Mouse (Mus musculus): ENCODE data around the gene Grip1.

The Grip1 gene

DNA sequence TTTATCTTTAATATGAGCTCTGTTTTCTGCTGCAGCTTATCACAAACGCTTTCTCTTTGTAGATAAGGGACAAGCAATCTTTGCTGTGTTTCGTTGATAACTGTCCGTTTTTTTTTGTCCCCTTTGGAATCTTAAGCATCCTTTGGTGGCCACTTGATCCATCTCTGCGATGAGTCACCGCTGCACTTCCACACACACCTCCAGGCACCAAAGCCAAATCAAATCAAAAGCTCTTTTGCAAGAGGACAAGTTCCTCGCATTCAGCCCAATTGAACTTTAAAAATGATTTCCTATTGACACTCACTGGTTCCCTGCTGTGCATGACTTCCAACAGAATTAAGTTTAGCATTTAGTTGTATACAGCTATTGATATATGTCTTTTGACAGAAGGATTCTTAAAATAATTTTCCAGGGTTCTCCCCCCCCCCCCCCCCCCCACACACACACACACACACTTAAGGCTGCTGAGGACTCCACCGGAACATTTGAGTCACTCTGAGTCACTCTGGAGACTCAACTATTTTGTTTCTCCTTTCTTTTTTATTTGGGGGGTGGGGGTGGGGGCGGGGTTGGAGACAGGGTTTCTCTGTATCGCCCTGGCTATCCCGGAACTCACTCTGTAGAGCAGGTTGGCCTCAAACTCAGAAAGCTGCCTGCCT, 607.1 kb downstream of the Grip1 start:
- in situ Hi-C loops (cut with MboI, MseI), result no loop called here

DNA sequence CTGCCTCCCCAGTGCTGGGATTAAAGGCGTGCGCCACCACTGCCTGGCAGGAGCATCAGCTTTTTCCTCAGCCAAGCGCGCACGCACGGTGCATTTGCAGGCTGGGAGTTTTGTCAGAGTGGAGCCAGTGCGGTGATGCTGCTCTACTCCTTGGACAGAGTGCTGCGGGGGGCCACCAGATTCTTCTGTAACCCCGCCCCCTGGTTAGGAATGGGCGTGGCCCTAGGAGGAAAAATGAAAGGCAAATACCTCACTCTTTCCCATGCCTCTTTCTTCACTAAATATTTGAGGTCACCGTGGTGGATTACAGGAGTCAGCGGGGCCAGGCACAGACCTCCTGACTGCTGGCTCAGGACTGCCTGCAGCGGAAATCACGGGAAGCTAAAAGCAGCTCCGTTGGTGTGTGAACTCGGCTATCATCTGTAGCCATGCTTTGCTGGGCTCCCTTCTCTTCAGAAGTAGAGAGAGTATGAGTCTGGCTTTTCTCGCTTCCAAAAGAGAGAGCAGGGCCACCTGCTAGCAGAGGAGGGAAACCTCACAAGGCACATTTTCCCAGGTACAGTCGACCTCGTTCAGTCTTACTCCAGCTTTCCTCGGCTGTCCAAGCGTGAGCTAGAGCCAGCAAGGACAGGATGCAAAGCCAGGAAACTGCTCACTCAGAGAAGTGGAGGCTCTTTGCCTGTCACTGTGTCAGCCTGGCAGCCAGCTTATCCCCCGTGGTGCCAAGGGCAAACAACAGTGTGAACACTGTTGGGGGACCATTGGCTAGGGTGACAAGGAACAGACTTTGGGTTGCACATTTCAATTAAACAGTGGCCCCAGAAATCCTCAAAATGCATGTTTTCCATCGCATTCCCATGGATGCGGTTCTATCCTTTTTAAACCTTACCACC, 607.9 kb downstream of the Grip1 start:
- in situ Hi-C loops (cut with MboI, MseI), result no loop called here

DNA sequence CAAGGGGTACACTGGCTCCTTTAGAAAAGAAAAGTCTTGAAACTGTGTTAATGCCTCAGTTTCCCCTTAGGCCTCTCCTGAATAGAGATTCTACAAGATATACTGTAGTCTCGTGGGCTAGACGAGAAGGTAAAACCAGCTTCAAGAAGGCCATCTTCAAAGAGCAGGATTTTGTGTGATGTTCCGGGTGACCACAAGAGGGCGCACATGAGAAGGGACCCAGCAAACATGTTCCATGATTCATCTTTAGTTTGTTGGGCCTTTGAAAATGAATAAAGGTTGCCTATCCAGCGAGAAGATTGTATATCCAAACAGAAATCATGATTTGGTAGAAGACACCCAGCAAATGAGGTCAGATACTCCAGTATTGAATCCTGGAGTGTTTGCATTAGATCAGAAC, 610.8 kb downstream of the Grip1 start:
- in situ Hi-C loops (cut with MboI, MseI), result no loop called here

DNA sequence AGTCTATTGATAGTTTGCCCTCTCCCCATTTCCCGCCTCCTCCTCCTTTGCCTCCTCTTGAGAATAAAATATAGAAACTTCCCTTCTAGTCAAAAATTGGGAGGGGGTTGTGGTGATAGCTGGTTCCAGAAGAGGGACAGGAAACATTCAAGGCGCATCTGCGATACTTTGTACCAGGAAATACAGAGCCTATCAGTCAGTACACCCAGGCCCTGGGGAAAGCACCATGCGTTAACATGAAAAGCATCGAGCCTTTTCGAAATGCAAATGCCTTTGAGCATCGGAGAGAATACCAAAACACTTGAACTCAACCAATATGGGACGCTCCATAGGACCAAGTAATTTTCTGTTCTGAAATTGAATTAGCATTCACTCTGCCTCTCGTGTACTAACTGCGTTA, 612.7 kb downstream of the Grip1 start:
- in situ Hi-C loops (cut with MboI, MseI), result no loop called here

DNA sequence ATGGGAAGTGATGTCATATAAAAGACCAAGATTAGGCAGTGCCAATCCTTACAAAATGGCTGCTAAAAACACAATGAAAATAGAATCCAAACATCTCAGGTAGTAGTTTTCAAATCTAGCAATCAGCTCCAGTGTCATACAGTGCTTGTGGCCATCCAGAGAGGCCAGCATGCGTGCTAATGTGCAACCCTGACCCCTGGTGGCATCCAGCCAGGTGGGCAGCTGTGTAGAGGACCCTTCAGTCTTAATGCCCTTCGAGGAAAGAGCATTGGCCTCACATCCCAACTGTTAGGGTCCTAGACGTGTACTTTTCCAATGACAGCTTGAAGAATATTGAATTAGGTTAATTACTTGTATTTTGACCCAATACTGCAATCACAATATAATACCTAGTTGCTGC, 624.2 kb downstream of the Grip1 start:
- in situ Hi-C loops (cut with MboI, MseI), result no loop called here

DNA sequence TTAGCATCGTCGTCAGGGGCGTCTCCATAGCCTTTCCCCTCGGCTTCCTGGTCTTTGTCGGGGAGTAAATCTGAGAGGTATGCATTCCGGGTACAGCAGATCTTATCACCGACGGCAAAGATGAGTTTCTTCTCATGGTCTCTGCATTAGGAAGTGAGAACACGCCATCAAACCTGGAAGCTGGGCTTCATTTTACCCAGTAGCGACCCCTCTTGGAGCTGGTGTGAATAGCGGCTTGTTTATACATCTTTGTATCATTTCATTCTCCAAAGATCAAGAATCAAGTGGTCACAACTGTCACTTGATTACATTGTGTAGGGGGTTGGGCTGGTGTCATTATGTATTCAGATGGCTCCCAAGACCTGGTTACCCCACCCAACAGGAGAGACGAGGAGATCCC, 638.9 kb downstream of the Grip1 start:
- in situ Hi-C loops (cut with MboI, MseI), result loop anchor here (10.0 kb wide), 1 partner anchor 1742 kb away; no protein-coding TSS in a partner anchor

DNA sequence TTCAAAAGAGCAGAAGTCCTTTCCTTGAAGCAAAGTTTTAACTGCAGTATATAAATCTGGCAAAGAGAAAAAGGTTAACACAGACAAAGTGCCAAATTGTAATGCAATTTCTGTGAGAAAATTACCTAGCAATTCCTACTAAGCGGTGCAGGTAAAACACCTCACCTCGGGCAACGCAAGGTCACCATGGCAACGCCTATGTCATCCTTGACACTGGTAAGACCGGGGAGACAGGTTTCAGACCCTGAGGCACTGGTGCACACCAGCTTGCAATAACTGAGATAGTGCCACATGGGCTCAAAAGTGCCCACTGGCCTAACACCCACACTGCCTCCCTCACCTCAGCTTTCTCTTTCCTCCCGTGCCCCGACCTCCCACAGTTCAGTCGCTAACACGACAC, 641.5 kb downstream of the Grip1 start:
- in situ Hi-C loops (cut with MboI, MseI), result loop anchor here (10.0 kb wide), 1 partner anchor 1740 kb away; no protein-coding TSS in a partner anchor

DNA sequence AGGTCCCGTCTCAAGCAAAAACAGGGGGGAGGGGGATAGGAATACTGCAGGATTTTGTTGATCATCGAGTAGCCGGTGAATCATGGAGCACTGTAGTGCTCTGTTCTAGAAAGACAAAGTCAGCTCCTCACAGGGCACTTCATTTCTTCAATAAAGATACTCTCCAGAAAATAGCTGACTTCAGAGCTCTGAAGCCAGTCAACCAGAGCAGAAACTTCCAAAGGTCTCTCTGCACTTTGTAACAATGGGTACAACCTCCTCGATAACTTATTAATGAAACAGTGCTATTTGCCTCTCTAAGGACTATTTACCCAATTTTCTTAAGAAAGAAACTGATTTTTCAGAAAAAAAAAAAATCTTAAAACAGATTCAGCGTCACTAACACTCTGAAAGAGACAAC, 642.1 kb downstream of the Grip1 start:
- in situ Hi-C loops (cut with MboI, MseI), result loop anchor here (10.0 kb wide), 1 partner anchor 1739 kb away; no protein-coding TSS in a partner anchor

DNA sequence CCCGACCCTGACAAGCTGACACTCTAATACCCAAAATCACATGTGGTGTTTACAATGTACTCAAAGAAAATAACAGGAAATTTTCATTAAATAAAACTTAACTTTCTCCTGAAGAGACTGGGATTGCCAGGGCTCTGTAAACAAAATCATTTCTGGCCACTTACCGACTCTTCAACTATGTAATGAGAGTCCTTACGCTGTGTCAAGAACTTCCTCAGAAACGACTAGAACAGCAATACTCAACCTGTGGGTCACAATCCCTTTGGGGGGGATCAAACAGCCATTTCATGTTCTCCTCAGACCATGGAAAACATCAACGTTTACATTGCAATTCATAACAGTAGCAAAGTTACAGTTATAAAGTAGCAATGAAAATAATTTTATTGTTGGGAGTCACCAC, 643.9 kb downstream of the Grip1 start:
- in situ Hi-C loops (cut with MboI, MseI), result loop anchor here (10.0 kb wide), 1 partner anchor 1737 kb away; no protein-coding TSS in a partner anchor

DNA sequence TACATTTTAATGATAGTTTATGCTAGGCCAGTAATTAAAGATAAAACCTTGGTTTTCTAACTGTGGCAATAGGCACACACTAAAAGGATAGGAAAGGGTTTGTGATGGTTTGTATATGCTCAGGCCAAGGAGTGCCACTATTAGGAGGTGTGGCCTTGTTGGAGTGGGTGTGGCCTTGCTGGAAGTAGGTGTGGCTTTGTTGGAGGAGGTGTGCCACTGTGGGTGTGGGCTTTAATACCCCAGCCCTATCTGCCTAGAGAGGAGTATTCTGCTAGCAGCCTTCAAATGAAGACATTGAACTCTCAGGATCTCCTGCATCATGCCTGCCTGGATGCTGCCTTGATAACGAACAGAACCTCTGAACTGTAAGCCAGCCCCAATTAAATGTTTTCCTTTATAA, 647.2 kb downstream of the Grip1 start:
- in situ Hi-C loops (cut with MboI, MseI), result loop anchor here (25.0 kb wide), 1 partner anchor 1239 kb away; the partner anchor contains the start of gene Dyrk2

DNA sequence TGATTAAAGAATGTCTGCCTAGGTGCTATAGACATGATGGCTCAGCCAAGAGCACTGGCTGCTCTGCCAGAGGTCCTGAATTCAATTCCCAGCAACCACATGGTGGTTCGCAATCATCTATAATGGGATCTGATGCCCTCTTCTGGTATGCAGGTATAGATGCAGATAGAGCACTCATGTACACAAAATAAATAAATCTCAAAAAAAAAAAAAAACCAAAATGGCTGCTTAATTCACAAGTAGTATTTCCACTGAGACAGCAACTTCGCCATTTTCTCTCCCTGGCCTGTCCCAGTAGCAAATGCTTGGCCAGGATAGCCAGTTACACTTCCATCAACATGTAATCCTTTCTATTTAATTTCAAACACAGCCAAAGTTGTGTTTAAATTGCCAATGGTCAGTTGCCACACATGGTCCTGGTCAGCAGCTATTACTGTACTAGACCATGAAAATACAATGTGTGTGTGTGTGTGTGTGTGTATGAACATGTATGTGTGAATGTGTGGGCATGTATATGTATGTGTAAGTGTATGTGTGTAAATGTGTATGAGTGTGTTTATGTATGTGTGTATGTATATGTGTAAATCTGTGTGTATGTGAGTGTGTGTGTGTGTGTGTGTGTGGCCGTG, 658.2 kb downstream of the Grip1 start:
- in situ Hi-C loops (cut with MboI, MseI), result loop anchor here (10.0 to 25.0 kb wide), 2 partner anchors 877 to 1250 kb away; partner anchors contain the start of gene Dyrk2

DNA sequence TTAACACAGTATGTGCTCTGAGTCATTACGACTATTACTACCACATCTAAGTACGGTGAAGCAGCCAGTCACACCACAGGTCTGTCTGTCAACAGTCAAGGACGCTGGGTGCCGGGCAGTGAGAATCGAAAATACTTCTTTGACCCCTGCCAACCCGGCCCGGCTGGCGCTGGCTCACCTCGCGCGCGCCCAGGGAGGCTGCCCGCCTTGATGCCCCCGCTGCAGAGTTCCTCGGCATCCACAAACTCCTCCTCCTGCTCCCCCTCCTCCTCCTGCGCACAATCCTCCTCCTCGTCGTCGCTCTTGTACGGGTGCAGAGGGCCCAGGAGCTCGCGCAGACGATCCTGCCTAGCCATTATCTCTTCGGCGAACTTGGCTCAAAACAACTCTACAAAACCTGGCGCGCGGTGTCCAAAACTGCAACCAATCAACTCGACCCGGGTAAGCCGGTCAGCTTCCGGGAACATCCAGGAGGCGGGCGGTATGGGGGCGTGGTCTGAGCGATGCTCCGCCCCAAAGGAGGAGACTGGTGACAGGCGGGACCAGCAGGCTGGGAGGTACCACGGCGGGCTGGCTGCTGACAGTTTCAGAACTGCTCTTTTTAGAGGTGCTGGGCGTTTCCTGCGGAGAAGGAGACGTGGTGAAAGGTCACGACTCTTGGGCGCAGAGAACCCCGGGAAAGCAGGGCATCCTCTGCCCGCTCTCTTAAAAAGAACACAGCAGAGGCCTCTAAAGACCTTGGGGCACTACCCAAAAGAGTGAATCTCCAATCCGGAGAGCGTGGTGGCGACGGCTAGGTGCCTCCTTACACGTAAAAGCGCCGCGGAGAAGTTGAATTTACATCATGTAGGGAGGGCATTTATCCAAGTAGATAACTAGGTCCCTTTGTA, 659.1 kb downstream of the Grip1 start, which contains the start of gene Helb:
Helb (minus strand) TSS at position 481 of the 890 bp plus-strand sequence.
- in situ Hi-C loops (cut with MboI, MseI), result loop anchor here (10.0 to 25.0 kb wide), 2 partner anchors 878 to 1250 kb away; partner anchors contain the start of gene Dyrk2

DNA sequence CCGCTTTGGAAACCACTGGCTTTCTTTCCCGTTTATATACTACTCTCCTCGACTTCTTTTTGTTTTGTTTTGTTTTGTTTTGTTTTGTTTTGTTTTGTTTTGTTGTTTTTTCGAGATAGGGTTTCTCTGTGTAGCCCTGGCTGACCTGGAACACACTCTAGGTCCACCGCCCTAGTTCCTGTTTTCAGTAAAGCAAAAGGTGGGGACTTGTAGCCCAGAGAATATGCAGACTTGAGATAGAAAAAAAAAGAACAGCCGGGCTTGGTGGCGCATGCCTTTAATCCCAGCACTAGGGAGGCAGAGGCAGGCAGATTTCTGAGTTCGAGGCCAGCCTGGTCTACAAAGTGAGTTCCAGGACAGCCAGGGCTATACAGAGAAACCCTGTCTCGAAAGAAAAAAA, 659.9 kb downstream of the Grip1 start:
- in situ Hi-C loops (cut with MboI, MseI), result loop anchor here (10.0 to 25.0 kb wide), 2 partner anchors 879 to 1251 kb away; partner anchors contain the start of gene Dyrk2

DNA sequence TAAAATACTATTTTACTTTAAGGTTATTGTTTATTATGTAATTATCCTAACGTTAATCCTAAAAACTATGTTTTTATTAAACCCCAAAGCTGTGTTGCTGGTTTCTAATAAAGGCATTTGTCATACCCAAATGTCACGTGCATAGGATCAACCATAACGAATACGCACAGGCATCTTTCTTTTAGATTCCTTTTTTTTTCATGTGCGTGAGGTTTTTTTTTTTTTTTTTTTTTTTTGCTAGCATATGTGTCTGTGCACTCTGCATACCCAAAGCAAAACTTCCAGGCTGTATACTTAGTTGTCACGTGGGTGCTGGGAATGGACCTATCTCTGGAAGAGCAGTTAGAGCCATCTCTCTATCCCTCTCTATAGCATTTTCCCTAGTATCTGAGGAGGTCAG, 660.4 kb downstream of the Grip1 start:
- in situ Hi-C loops (cut with MboI, MseI), result loop anchor here (10.0 to 25.0 kb wide), 2 partner anchors 879 to 1252 kb away; partner anchors contain the start of gene Dyrk2

DNA sequence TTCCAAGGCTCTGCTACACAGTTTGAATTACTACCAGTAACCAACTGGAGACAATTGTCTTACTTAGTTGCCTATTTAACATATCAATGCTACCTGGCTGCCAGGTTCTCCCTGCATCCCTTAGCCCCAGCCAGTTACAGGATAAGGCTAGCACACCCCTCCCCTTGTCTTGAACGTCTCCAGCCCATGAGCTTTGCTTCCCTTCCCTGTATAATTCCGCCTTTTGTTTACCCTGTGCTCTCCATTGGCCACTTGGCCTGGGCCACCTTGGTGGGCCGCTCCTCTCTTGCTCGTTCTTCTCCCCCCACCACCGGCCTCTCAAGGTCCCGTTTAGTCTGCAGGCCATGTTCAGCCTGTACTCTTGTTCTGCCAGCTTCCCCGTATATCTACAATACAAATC, 660.9 kb downstream of the Grip1 start:
- in situ Hi-C loops (cut with MboI, MseI), result loop anchor here (10.0 to 25.0 kb wide), 2 partner anchors 880 to 1252 kb away; partner anchors contain the start of gene Dyrk2

DNA sequence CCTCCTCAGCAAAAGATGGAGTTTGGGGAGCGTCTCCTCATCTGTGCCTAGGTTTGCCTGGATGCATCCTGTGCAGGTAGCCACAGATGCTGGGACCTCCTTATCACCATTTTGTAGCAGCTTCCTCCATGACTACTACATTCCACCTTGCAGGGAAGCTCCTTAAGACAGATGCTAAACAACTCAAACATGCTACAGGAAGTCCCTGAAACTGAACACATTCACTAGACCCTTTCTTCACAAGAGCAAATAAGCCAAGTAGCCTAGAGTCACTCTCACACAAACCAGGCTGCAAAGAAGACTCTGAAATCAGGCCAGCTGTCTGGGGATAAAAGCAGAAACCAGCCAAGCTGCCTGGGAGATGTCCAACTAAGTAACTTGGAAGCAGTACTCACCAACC, 661.6 kb downstream of the Grip1 start:
- in situ Hi-C loops (cut with MboI, MseI), result loop anchor here (10.0 to 25.0 kb wide), 2 partner anchors 880 to 1253 kb away; partner anchors contain the start of gene Dyrk2

DNA sequence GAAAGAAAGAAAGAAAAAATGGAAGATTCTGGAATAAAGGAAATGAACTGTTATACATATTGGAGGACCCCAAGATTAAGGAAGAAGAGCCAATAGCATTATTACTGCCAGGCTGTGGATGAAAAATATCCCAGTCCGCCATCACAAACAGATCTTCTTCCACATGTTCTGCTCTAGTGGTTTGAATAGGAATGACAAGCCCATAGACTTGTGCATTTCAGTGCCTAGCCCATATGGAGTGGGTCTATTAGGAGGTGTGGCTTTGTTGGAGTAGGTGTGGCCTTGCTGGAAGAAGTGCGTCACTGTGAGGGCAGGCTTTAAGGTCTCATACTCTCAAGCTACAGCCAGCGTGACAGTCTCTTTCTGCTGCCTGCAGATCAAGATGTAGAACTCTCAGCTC, 670.1 kb downstream of the Grip1 start:
- in situ Hi-C loops (cut with MboI, MseI), result loop anchor here (5.0 to 25.0 kb wide), 2 partner anchors 321 to 1261 kb away; partner anchors contain the start of gene Dyrk2

DNA sequence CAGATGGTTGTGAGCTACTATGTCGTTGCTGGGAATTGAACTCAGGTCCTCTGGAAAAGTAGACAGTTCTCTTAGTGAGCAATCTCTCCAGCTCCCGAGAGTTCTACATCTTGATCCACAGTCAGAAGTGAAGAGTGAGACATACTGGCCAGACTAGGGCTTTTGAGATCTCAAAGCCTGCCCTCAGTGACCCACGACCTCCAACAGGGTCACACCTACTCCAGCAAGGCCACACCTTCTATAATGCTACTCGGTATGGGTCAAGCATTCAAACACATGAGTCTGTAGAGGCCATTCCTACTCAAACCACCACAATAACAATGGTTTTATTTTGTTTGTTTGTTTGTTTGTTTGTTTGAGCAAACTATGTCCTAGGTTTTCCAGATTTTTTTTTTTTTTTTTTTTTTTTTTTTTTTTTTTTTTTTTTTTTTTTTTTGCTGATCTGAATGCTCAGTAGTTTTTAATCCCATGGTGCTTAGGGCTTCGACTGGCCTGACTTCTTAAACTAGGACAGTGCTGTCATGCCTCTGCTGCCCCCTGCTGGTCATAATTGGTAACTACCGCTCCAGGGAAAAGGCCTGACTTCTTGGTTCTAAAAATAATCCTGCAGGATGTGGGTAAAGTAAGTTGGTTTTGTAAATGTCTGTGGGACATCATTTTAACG, 671.3 kb downstream of the Grip1 start:
- in situ Hi-C loops (cut with MboI, MseI), result loop anchor here (5.0 to 25.0 kb wide), 2 partner anchors 323 to 1263 kb away; partner anchors contain the start of gene Dyrk2

DNA sequence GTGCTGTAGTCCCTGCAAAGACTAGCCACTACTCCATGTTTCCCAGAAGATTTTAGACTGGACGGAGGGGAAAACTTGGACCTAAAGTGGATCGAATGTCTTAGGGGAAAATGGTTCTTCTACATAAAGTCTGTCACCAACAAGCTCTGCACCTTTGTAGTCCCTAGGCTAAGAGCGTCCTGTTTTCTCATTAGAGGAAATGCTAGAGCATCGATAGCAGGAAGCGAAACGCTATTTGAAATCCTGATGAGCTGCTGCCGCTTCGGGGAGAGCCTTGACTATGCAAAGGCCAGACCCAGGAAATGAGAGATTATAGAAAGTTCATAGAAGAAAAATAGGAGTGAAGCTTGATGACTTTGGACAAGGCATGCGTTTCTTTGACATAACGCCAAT, 671.8 kb downstream of the Grip1 start:
- in situ Hi-C loops (cut with MboI, MseI), result no loop called here
